9 mouse cellular contexts compared by ENCODE assay signal in genomic region chr2:33975423-33976127, GRCm38 (mm10).
DNase-seq lines count a peak whose midpoint lies in the region; ATAC-seq and TF ChIP-seq lines count a peak whose summit lies in the region.
"Had no signal": no experiment of that assay in that cellular context is flagged by ENCODE, and none has a peak within 500 bp of the region (broad histone marks: within the 10 kb centered on the region; RNA-seq: fewer than 3 reads in every experiment).

No protein-coding gene starts in this region.

- TF ChIP-seq CTCF in lung, embryonic 14.5 days (IDR thresholded peaks at IDR 0.05; ENCODE audit: low read depth): no peak

- H3K27ac ChIP-seq in lung, embryonic 14.5 days (ENCODE audit: low read depth): no peak overlapping the region
- no peak overlapping the region for H3K27ac ChIP-seq in heart, embryonic 13.5 days (replicated peaks)
- H3K27ac ChIP-seq: limb, embryonic 12.5 days had no signal

- H3K4me3 ChIP-seq in lung, embryonic 14.5 days (ENCODE audit: low read depth, low read length): no peak overlapping the region
- no peak overlapping the region for H3K4me3 ChIP-seq in heart, embryonic 13.5 days
- H3K4me3 ChIP-seq: limb, embryonic 12.5 days had no signal

- DNase-seq in lung, embryonic 14.5 days: peak; percentile 21
- no peak for DNase-seq in lung, postnatal 36 days
- peak; percentile 31 to 53 for DNase-seq in adrenal gland, postnatal 36 days
- DNase-seq in kidney, postnatal 36 days: peak; percentile 66 to 89
- no peak for DNase-seq in embryo, embryonic 9.5 days (ENCODE audit: extremely low spot score)
- no peak for DNase-seq in c-Kit-positive CD71-positive TER-119-positive erythroid progenitor cells, embryonic 14.5 days (ENCODE audit: low spot score)
- DNase-seq in thymus, postnatal 10 days (ENCODE audit: low spot score in 2 of 2): no peak

- no peak overlapping the region for H3K4me2 ChIP-seq in lung, embryonic 14.5 days
- H3K4me2 ChIP-seq in heart, embryonic 13.5 days: peak overlapping the region; percentile 12; the same call in 1 of the 2 replicates
- H3K4me2 ChIP-seq: limb, embryonic 12.5 days had no signal

- peaks cover 4% of the 10 kb centered on the region; the same call in 1 of the 2 replicates for H3K9me3 ChIP-seq in lung, embryonic 14.5 days (ENCODE audit: low read depth, low read length)
- 0 out of 2 replicates have a peak, but pooled peaks cover 4% of the 10 kb centered on the region for H3K9me3 ChIP-seq in heart, embryonic 13.5 days

- H3K9ac ChIP-seq in lung, embryonic 14.5 days: no peak overlapping the region
- no peak overlapping the region for H3K9ac ChIP-seq in heart, embryonic 13.5 days
- H3K9ac ChIP-seq: limb, embryonic 12.5 days had no signal

- no peaks in the 10 kb centered on the region for H3K27me3 ChIP-seq in lung, embryonic 14.5 days (ENCODE audit: insufficient read depth, low read length)
- peaks cover 18% of the 10 kb centered on the region for H3K27me3 ChIP-seq in heart, embryonic 13.5 days (replicated peaks)

- H3K36me3 ChIP-seq in lung, embryonic 14.5 days (ENCODE audit: insufficient read depth): no peaks in the 10 kb centered on the region
- H3K36me3 ChIP-seq in heart, embryonic 13.5 days: no peaks in the 10 kb centered on the region
- H3K36me3 ChIP-seq: limb, embryonic 12.5 days had no signal

- H3K4me1 ChIP-seq in lung, embryonic 14.5 days (ENCODE audit: insufficient read depth): no peaks in the 10 kb centered on the region
- no peaks in the 10 kb centered on the region for H3K4me1 ChIP-seq in heart, embryonic 13.5 days

- WGBS in lung, embryonic 14.5 days: 70% methylated on average over 14 of the region's 14 CpGs
- 68% methylated on average over 14 of the region's 14 CpGs for WGBS in heart, embryonic 13.5 days

- ATAC-seq in lung, embryonic 14.5 days (ENCODE audit: insufficient read depth): no peak
- ATAC-seq in heart, embryonic 13.5 days (ENCODE audit: extremely low read depth, insufficient number of reproducible peaks, low FRiP score, low TSS enrichment): no peak

Comparison
In these comparisons a context has a peak if more than half of its experiments do, and no peak if none do; other contexts are left out.
1. DNase-seq: peak in lung, embryonic 14.5 days (single experiment), adrenal gland, postnatal 36 days (2 of 2) and kidney, postnatal 36 days (2 of 2); none in lung, postnatal 36 days (single experiment), embryo, embryonic 9.5 days (single experiment), c-Kit-positive CD71-positive TER-119-positive erythroid progenitor cells, embryonic 14.5 days (single experiment) and thymus, postnatal 10 days (0 of 2).